Mouse (Mus musculus): ENCODE data around the gene 6030408B16Rik.
A peak's percentile ranks its signal among the peaks of the same experiment; 100 is the strongest.

Gene 6030408B16Rik

GRCm38 (mm10) chr15:101298550-101298949, 5.5 kb downstream of the 6030408B16Rik start:
- peak; percentile 41 for DNase-seq

GRCm38 (mm10) chr15:101299480-101299960, 6.5 kb downstream of the 6030408B16Rik start:
- DNase-seq: no peak

GRCm38 (mm10) chr15:101300128-101300527, 7.1 kb downstream of the 6030408B16Rik start:
- DNase-seq: no peak

GRCm38 (mm10) chr15:101302201-101302600, 9.2 kb downstream of the 6030408B16Rik start:
- no peak for DNase-seq

- DNase-seq: no peak
Measured at GRCm38 (mm10) chr15:101303830-101304229, 10.8 kb downstream of the 6030408B16Rik start.

- DNase-seq: no peak
Measured at GRCm38 (mm10) chr15:101306459-101306858, 13.4 kb downstream of the 6030408B16Rik start.

- no peak for DNase-seq
Measured at GRCm38 (mm10) chr15:101308440-101309348, 15.7 kb downstream of the 6030408B16Rik start.

GRCm38 (mm10) chr15:101309493-101309892, 16.5 kb downstream of the 6030408B16Rik start:
- no peak for DNase-seq

- DNase-seq: no peak
Measured at GRCm38 (mm10) chr15:101311087-101311770, 18.2 kb downstream of the 6030408B16Rik start.

- no peak for DNase-seq
Measured at GRCm38 (mm10) chr15:101312006-101312405, 19.0 kb downstream of the 6030408B16Rik start.

GRCm38 (mm10) chr15:101315378-101315777, 22.4 kb downstream of the 6030408B16Rik start:
- DNase-seq: no peak

- peak; percentile 96 for DNase-seq
Measured at GRCm38 (mm10) chr15:101315832-101316231, 22.8 kb downstream of the 6030408B16Rik start.

- DNase-seq: no peak
Measured at GRCm38 (mm10) chr15:101316279-101316912, 23.4 kb downstream of the 6030408B16Rik start.

- peak; percentile 61 for DNase-seq
Measured at GRCm38 (mm10) chr15:101316913-101317813, 24.2 kb downstream of the 6030408B16Rik start.

- no peak for DNase-seq
Measured at GRCm38 (mm10) chr15:101317814-101318500, 24.9 kb downstream of the 6030408B16Rik start.

GRCm38 (mm10) chr15:101318889-101319765, 26.1 kb downstream of the 6030408B16Rik start:
- DNase-seq: no peak

- no peak for DNase-seq
Measured at GRCm38 (mm10) chr15:101320010-101320617, 27.1 kb downstream of the 6030408B16Rik start.

GRCm38 (mm10) chr15:101320618-101321041, 27.6 kb downstream of the 6030408B16Rik start:
- peak; percentile 77 for DNase-seq

GRCm38 (mm10) chr15:101321126-101321525, 28.1 kb downstream of the 6030408B16Rik start:
- DNase-seq: no peak

GRCm38 (mm10) chr15:101322106-101322505, 29.1 kb downstream of the 6030408B16Rik start:
- DNase-seq: no peak

All from lung, postnatal 36 days (tissue).